Mouse (Mus musculus) left cerebral cortex, postnatal 14 days (tissue): ENCODE results near the gene Usp48. TPM values are rescaled to one million over a fixed set of nuclear protein-coding genes. Genes with fewer than 3 reads are reported as not detected.

Experiments
- DNase-seq, 2 experiments: peaks; one replicate each; pipeline ENCODE4 v3.0.0; 2021 to 2022; ENCODE audit warnings: low spot score in 2 of 2, mixed read lengths in 1 of 2
- intact Hi-C: fragments of 180-260 bp; cut with DNase I; formaldehyde crosslinking; loops from one replicate; pipeline ENCODE4 v1.15.1; 2025
- total RNA-seq, 2 experiments: library from RNA; stranded (reverse); gene quantifications; 2 replicates each; pipeline ENCODE4 v1.2.3; 2021

Usp48 gene
- total RNA-seq, 2 experiments from 2014 or later: 105 to 109 TPM

GRCm38 (mm10) chr4:137705379-137705778 lies 111.8 kb downstream of the Usp48 start:
- no peak for DNase-seq
- intact Hi-C loops: no loop called here

- DNase-seq: no peak
- intact Hi-C loops: no loop called here
Observed at GRCm38 (mm10) chr4:137706510-137706909, 113.0 kb downstream of the Usp48 start.

- intact Hi-C loops: no loop called here
Observed at GRCm38 (mm10) chr4:137707216-137707990, 113.8 kb downstream of the Usp48 start.

More at GRCm38 (mm10) chr4:137707216-137707990, 113.8 kb downstream of the Usp48 start:
- DNase-seq: peak in 1 of 2 experiments; percentile 69

Other genes with a start within 250 kb of the Usp48 start
- 100 to 1,000 TPM; 412 to 432 TPM for gene Cdc42, start 236.0 kb upstream of the Usp48 start, total RNA-seq
- gene Cela3a, start 184.0 kb upstream of the Usp48 start, total RNA-seq: not detected
- gene Cela3b, start 163.2 kb upstream of the Usp48 start, total RNA-seq: not detected
- gene 1700013G24Rik, start 140.5 kb upstream of the Usp48 start, total RNA-seq: not detected
- gene Hspg2, start 125.0 kb upstream of the Usp48 start, total RNA-seq: 10 to 100 TPM; 11.6 to 12.9 TPM
- not detected for gene Ldlrad2, start 19.2 kb upstream of the Usp48 start, total RNA-seq
- 100 to 1,000 TPM; 268 to 296 TPM for gene Rap1gap, start 71.0 kb downstream of the Usp48 start, total RNA-seq
- gene Alpl, start 202.6 kb downstream of the Usp48 start, total RNA-seq: 1 to 10 TPM; 8.0 to 8.8 TPM